ENCODE assay signal across 23 mouse cellular contexts in the genomic region with DNA sequence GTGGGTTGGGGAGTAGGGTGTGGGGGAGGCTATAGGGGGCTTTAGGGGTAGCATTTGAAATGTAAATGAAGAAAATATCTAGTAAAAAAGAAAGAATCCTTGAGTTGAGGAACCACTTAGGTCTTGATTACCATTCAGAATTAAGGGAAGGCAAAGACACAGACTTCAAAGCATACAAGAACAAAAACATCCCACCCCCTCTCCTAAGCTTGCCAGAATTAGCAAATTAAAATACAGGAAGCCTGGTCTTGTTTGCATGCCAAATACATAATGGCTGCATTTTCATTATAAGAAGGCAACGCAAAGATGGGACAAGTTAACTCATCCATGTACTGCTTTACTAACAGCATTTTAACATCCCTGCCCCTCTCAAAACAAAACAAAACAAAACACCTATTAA.
DNase-seq lines count a peak whose midpoint lies in the region; ATAC-seq and TF ChIP-seq lines count a peak whose summit lies in the region.
"Had no signal": no experiment of that assay in that cellular context is flagged by ENCODE, and none has a peak within 500 bp of the region (broad histone marks: within the 10 kb centered on the region; RNA-seq: fewer than 3 reads in every experiment).

No protein-coding gene starts in this region.

- no peaks in the 10 kb centered on the region for H3K27me3 ChIP-seq in forebrain, embryonic 11.5 days (ENCODE audit: control insufficient read depth, insufficient read depth, low read length)
- no peaks in the 10 kb centered on the region for H3K27me3 ChIP-seq in forebrain, embryonic 12.5 days
- no peaks in the 10 kb centered on the region for H3K27me3 ChIP-seq in lung, embryonic 14.5 days (ENCODE audit: insufficient read depth, low read length)
- no peaks in the 10 kb centered on the region for H3K27me3 ChIP-seq in forebrain, embryonic 16.5 days (replicated peaks; ENCODE audit: control insufficient read depth, insufficient read depth, low read length)
- H3K27me3 ChIP-seq: embryonic facial prominence, embryonic 13.5 days; heart, embryonic 15.5 days; hindbrain, embryonic 13.5 days had no signal

- H3K27ac ChIP-seq in forebrain, embryonic 11.5 days (ENCODE audit: low read depth, low read length) = no peak overlapping the region
- H3K27ac ChIP-seq in forebrain, embryonic 12.5 days = no peak overlapping the region
- no peak overlapping the region for H3K27ac ChIP-seq in lung, embryonic 14.5 days (ENCODE audit: low read depth)
- no peak overlapping the region for H3K27ac ChIP-seq in forebrain, embryonic 16.5 days (ENCODE audit: low read length)
- H3K27ac ChIP-seq: embryonic facial prominence, embryonic 13.5 days; heart, embryonic 15.5 days; hindbrain, embryonic 13.5 days; hindbrain, postnatal 0 days had no signal

- no peak overlapping the region for H3K4me2 ChIP-seq in forebrain, embryonic 11.5 days (ENCODE audit: low read depth, low read length, severe bottlenecking)
- no peak overlapping the region for H3K4me2 ChIP-seq in forebrain, embryonic 12.5 days
- no peak overlapping the region for H3K4me2 ChIP-seq in lung, embryonic 14.5 days
- H3K4me2 ChIP-seq in forebrain, embryonic 16.5 days (ENCODE audit: low read length) = no peak overlapping the region
- H3K4me2 ChIP-seq: embryonic facial prominence, embryonic 13.5 days; heart, embryonic 11.5 days; heart, embryonic 15.5 days; hindbrain, embryonic 13.5 days had no signal

- H3K9ac ChIP-seq in forebrain, embryonic 11.5 days (ENCODE audit: low read length) = no peak overlapping the region
- no peak overlapping the region for H3K9ac ChIP-seq in forebrain, embryonic 12.5 days
- H3K9ac ChIP-seq in lung, embryonic 14.5 days = no peak overlapping the region
- H3K9ac ChIP-seq in forebrain, embryonic 16.5 days (replicated peaks; ENCODE audit: low read depth, low read length) = no peak overlapping the region
- H3K9ac ChIP-seq: embryonic facial prominence, embryonic 13.5 days; heart, embryonic 15.5 days; hindbrain, embryonic 13.5 days had no signal

- ATAC-seq in forebrain, embryonic 11.5 days (replicated peaks; ENCODE audit: low FRiP score) = 0 out of 2 replicates have a peak, but pooled peaks have one; percentile 27
- ATAC-seq in forebrain, embryonic 12.5 days (ENCODE audit: low FRiP score) = no peak
- no peak for ATAC-seq in lung, embryonic 14.5 days (ENCODE audit: insufficient read depth)
- peak; percentile 63 for ATAC-seq in forebrain, embryonic 16.5 days
- ATAC-seq: CD4-positive, CD25-positive, alpha-beta regulatory T cell, adult 4 months; hindbrain, postnatal 0 days had no signal

- no peaks in the 10 kb centered on the region for H3K9me3 ChIP-seq in forebrain, embryonic 11.5 days (ENCODE audit: control insufficient read depth, low read length)
- H3K9me3 ChIP-seq in forebrain, embryonic 12.5 days = no peaks in the 10 kb centered on the region
- no peaks in the 10 kb centered on the region for H3K9me3 ChIP-seq in lung, embryonic 14.5 days (ENCODE audit: low read depth, low read length)
- no peaks in the 10 kb centered on the region for H3K9me3 ChIP-seq in forebrain, embryonic 16.5 days (ENCODE audit: control insufficient read depth, low read length)
- H3K9me3 ChIP-seq: embryonic facial prominence, embryonic 13.5 days; heart, embryonic 15.5 days; hindbrain, embryonic 13.5 days had no signal

- H3K4me3 ChIP-seq in forebrain, embryonic 11.5 days (ENCODE audit: low read depth, low read length) = no peak overlapping the region
- H3K4me3 ChIP-seq in forebrain, embryonic 12.5 days (replicated peaks) = no peak overlapping the region
- H3K4me3 ChIP-seq in lung, embryonic 14.5 days (ENCODE audit: low read depth, low read length) = no peak overlapping the region
- H3K4me3 ChIP-seq in forebrain, embryonic 16.5 days (replicated peaks; ENCODE audit: low read length) = no peak overlapping the region
- H3K4me3 ChIP-seq: embryonic facial prominence, embryonic 13.5 days; heart, embryonic 15.5 days; hindbrain, embryonic 13.5 days had no signal

- WGBS in forebrain, embryonic 11.5 days = 62% methylated on average over 1 of the region's 1 CpGs
- WGBS in forebrain, embryonic 12.5 days = 44% methylated on average over 1 of the region's 1 CpGs
- 70% methylated on average over 1 of the region's 1 CpGs for WGBS in lung, embryonic 14.5 days
- 22% methylated on average over 1 of the region's 1 CpGs for whole genome bisulfite sequencing in forebrain, embryonic 16.5 days

- TF ChIP-seq CTCF in lung, embryonic 14.5 days (IDR thresholded peaks at IDR 0.05; ENCODE audit: low read depth) = no peak

- DNase-seq in forebrain, embryonic 11.5 days (ENCODE audit: low spot score) = no peak
- DNase-seq in lung, embryonic 14.5 days = peak; percentile 15
- DNase-seq in lung, postnatal 25 days (ENCODE audit: low spot score) = no peak
- DNase-seq in left cerebral cortex, adult 11 months (ENCODE audit: low spot score) = no peak
- no peak for DNase-seq in kidney, postnatal 36 days
- DNase-seq: adrenal gland, postnatal 25 days; B cell, adult 2 months; cerebellum, adult 18-20 months; cerebellum, adult 9-11 months; cerebellum, postnatal 36 days; gastrocnemius, postnatal 10 days; heart, adult 18-20 months; heart, postnatal 14 days; kidney, adult 11 months had no signal

- no peaks in the 10 kb centered on the region for H3K4me1 ChIP-seq in forebrain, embryonic 11.5 days (replicated peaks; ENCODE audit: control insufficient read depth, insufficient read depth, low read length)
- no peaks in the 10 kb centered on the region for H3K4me1 ChIP-seq in forebrain, embryonic 12.5 days
- H3K4me1 ChIP-seq in lung, embryonic 14.5 days (ENCODE audit: insufficient read depth) = no peaks in the 10 kb centered on the region
- peaks cover 6% of the 10 kb centered on the region for H3K4me1 ChIP-seq in forebrain, embryonic 16.5 days (replicated peaks; ENCODE audit: control insufficient read depth, insufficient read depth, low read length)
- H3K4me1 ChIP-seq: heart, embryonic 15.5 days; hindbrain, embryonic 13.5 days had no signal

- no peaks in the 10 kb centered on the region for H3K36me3 ChIP-seq in forebrain, embryonic 11.5 days (ENCODE audit: control insufficient read depth, insufficient read depth, low read length)
- no peaks in the 10 kb centered on the region for H3K36me3 ChIP-seq in forebrain, embryonic 12.5 days (replicated peaks)
- no peaks in the 10 kb centered on the region for H3K36me3 ChIP-seq in lung, embryonic 14.5 days (ENCODE audit: insufficient read depth)
- H3K36me3 ChIP-seq in forebrain, embryonic 16.5 days (ENCODE audit: control insufficient read depth, insufficient read depth) = no peaks in the 10 kb centered on the region
- H3K36me3 ChIP-seq: embryonic facial prominence, embryonic 13.5 days; G1E; heart, embryonic 15.5 days; hindbrain, embryonic 13.5 days had no signal

Comparison
In these comparisons a context has a peak if more than half of its experiments do, and no peak if none do; other contexts are left out.
1. ATAC-seq: peak in forebrain, embryonic 11.5 days (single experiment) and forebrain, embryonic 16.5 days (single experiment); none in forebrain, embryonic 12.5 days (single experiment) and lung, embryonic 14.5 days (single experiment).